Comparison of ENCODE assay signal across 7 mouse cellular contexts in the genomic region with DNA sequence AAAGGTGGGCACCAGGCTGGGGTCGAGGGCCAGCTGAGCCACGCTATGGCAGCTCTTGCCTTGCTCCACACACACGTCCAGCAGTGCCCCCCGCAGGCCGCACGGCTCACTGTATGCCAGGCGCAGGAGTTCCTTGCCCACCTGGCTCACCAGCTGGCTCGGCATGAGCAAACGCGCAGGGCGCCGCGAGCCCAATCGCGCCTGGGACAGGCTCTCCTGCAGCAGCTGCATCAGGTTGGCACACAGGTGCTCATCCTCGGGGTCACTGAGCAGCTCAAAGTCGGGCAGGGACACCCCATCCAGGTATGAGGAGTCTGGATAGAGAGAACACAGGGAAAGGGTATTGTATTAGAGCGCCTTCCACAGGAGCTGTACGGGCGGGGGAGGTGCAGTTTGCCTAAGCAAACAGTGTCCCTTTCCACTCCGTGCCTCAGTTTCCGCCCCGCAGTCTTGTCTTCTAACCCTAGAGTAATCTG. TPM values are rescaled to one million over a fixed set of nuclear protein-coding genes. Genes with fewer than 3 reads are reported as not detected.
DNase-seq lines count a peak whose midpoint lies in the region; ATAC-seq and TF ChIP-seq lines count a peak whose summit lies in the region.

No protein-coding gene starts in this region.

- H3K4me2 ChIP-seq in embryonic facial prominence, embryonic 11.5 days (ENCODE audit: low read depth, low read length) = peak overlapping the region; percentile 95
- peak overlapping the region; percentile 97 for H3K4me2 ChIP-seq in limb, embryonic 14.5 days (replicated peaks; ENCODE audit: low read depth, low read length, severe bottlenecking)
- H3K4me2 ChIP-seq in midbrain, embryonic 15.5 days = peak overlapping the region; percentile 94

- peak; percentile 61; the same call in 1 of the 2 replicates for TF ChIP-seq CTCF in spleen, adult 2 months (IDR thresholded peaks at IDR 0.05; ENCODE audit: extremely low read depth, insufficient read depth, insufficient read length, insufficient replicate concordance)

- no peaks in the 10 kb centered on the region for H3K36me3 ChIP-seq in embryonic facial prominence, embryonic 11.5 days (replicated peaks; ENCODE audit: control insufficient read depth, insufficient read depth, low read depth, low read length)
- H3K36me3 ChIP-seq in limb, embryonic 14.5 days (ENCODE audit: control insufficient read depth, insufficient read depth, low read length) = peaks cover 17% of the 10 kb centered on the region; the same call in 1 of the 2 replicates
- no peaks in the 10 kb centered on the region for H3K36me3 ChIP-seq in midbrain, embryonic 15.5 days (replicated peaks)
- peaks cover 14% of the 10 kb centered on the region for H3K36me3 ChIP-seq in spleen, adult 2 months (ENCODE audit: control insufficient read depth, insufficient read depth, low read length)

- H3K4me3 ChIP-seq in embryonic facial prominence, embryonic 11.5 days (ENCODE audit: low read depth, low read length) = peak overlapping the region; percentile 94
- peak overlapping the region; percentile 69 for H3K4me3 ChIP-seq in limb, embryonic 14.5 days (replicated peaks; ENCODE audit: low read length)
- H3K4me3 ChIP-seq in midbrain, embryonic 15.5 days = peak overlapping the region; percentile 75
- H3K4me3 ChIP-seq in spleen, adult 2 months (ENCODE audit: extremely low read depth, insufficient read depth, insufficient read length) = peak overlapping the region; percentile 77

- ATAC-seq in embryonic facial prominence, embryonic 11.5 days (replicated peaks; ENCODE audit: insufficient number of reproducible peaks, low FRiP score, low TSS enrichment, low read depth) = 0 out of 2 replicates have a peak, but pooled peaks have one; percentile 21
- ATAC-seq in granulocyte monocyte progenitor cell, adult 5-6 weeks (replicated peaks; ENCODE audit: poor library complexity, severe bottlenecking) = peak; percentile 40
- ATAC-seq in limb, embryonic 14.5 days (ENCODE audit: low FRiP score, low read depth) = no peak
- ATAC-seq in midbrain, embryonic 15.5 days (replicated peaks) = peak; percentile 51

- WGBS in embryonic facial prominence, embryonic 11.5 days = under 1% methylated on average over 23 of the region's 23 CpGs
- under 1% methylated on average over 23 of the region's 23 CpGs for WGBS in limb, embryonic 14.5 days
- WGBS in midbrain, embryonic 15.5 days = under 1% methylated on average over 23 of the region's 23 CpGs
- WGBS in spleen, adult 2 months = 1% methylated on average over 23 of the region's 23 CpGs

- H3K27ac ChIP-seq in embryonic facial prominence, embryonic 11.5 days (replicated peaks; ENCODE audit: low read depth, low read length) = peak overlapping the region; percentile 84; the same call in 1 of the 2 replicates
- H3K27ac ChIP-seq in limb, embryonic 14.5 days (replicated peaks; ENCODE audit: low read depth, low read length) = peak overlapping the region; percentile 88
- H3K27ac ChIP-seq in midbrain, embryonic 15.5 days = peak overlapping the region; percentile 95
- peak overlapping the region; percentile 93 for H3K27ac ChIP-seq in spleen, adult 2 months (ENCODE audit: insufficient read depth, low read length)

- no peaks in the 10 kb centered on the region for H3K27me3 ChIP-seq in embryonic facial prominence, embryonic 11.5 days (ENCODE audit: control insufficient read depth, insufficient read depth, low read length)
- H3K27me3 ChIP-seq in limb, embryonic 14.5 days (ENCODE audit: control insufficient read depth, insufficient read depth, low read length) = no peaks in the 10 kb centered on the region
- no peaks in the 10 kb centered on the region for H3K27me3 ChIP-seq in midbrain, embryonic 15.5 days (replicated peaks)
- no peaks in the 10 kb centered on the region for H3K27me3 ChIP-seq in spleen, adult 2 months (ENCODE audit: control insufficient read depth, insufficient read depth, low read length)

- peak; percentile 90 for DNase-seq in adrenal gland, postnatal 14 days
- peak; percentile 78 for DNase-seq in embryonic facial prominence, embryonic 11.5 days (ENCODE audit: low spot score)
- DNase-seq in kidney, adult 18-20 months = peak; percentile 89
- DNase-seq in limb, embryonic 14.5 days (ENCODE audit: low spot score) = peak; percentile 63
- DNase-seq in spleen, adult 2 months (ENCODE audit: low read depth in 1 of 2, low spot score in 2 of 2) = peak; percentile 57 to 83

- H3K4me1 ChIP-seq in embryonic facial prominence, embryonic 11.5 days (ENCODE audit: control insufficient read depth, insufficient read depth, low read length) = peaks cover 9% of the 10 kb centered on the region
- H3K4me1 ChIP-seq in limb, embryonic 14.5 days (ENCODE audit: control insufficient read depth, insufficient read depth, low read length) = peaks cover 27% of the 10 kb centered on the region
- peaks cover 30% of the 10 kb centered on the region for H3K4me1 ChIP-seq in midbrain, embryonic 15.5 days
- H3K4me1 ChIP-seq in spleen, adult 2 months (ENCODE audit: control insufficient read depth, insufficient read depth, insufficient read length) = peaks cover 2% of the 10 kb centered on the region; the same call in 1 of the 2 replicates

- peak overlapping the region; percentile 93 for H3K9ac ChIP-seq in embryonic facial prominence, embryonic 11.5 days (replicated peaks; ENCODE audit: low read length)
- H3K9ac ChIP-seq in limb, embryonic 14.5 days (ENCODE audit: low read depth, low read length, severe bottlenecking) = peak overlapping the region; percentile 85
- H3K9ac ChIP-seq in midbrain, embryonic 15.5 days = peak overlapping the region; percentile 90

- no peak for TF ChIP-seq POLR2A in limb, embryonic 14.5 days (IDR thresholded peaks at IDR 0.05; ENCODE audit: borderline replicate concordance, extremely low read depth, insufficient read depth, insufficient read length)
- TF ChIP-seq POLR2A in spleen, adult 2 months (IDR thresholded peaks at IDR 0.05; ENCODE audit: low read depth, low read length) = no peak

- no peaks in the 10 kb centered on the region for H3K9me3 ChIP-seq in embryonic facial prominence, embryonic 11.5 days (replicated peaks; ENCODE audit: control insufficient read depth, low read length)
- no peaks in the 10 kb centered on the region for H3K9me3 ChIP-seq in limb, embryonic 14.5 days (ENCODE audit: control insufficient read depth, low read length)
- H3K9me3 ChIP-seq in midbrain, embryonic 15.5 days = no peaks in the 10 kb centered on the region

RNA-seq across cellular contexts. Expression of a gene that starts 0.9 kb away (rescaled TPM):
- total RNA-seq in adrenal gland, postnatal 14 days (2021) = 70.5 and 103 TPM in 2 replicates
- polyA plus RNA-seq in embryonic facial prominence, embryonic 11.5 days (2014; fragmentation: Nextera tagmentation; extraction: Ambion mirVana) = 6.3 and 6.9 TPM in 2 replicates
- 0.49 TPM in 1 of 2 replicates, not detected in the other for total RNA-seq in granulocyte monocyte progenitor cell, adult 5-6 weeks (2014; fragmentation: Nextera tagmentation)
- 2.0 and 2.2 TPM in 2 replicates for total RNA-seq in granulocyte monocyte progenitor cell, adult 5-6 weeks (2017)
- 117 and 138 TPM in 2 replicates for polyA plus RNA-seq in limb, embryonic 14.5 days (2012; rRNA removed)
- 8.5 and 8.6 TPM in 2 replicates for polyA plus RNA-seq in limb, embryonic 14.5 days (2014; fragmentation: Nextera tagmentation; extraction: Ambion mirVana)
- polyA plus RNA-seq in midbrain, embryonic 15.5 days (2015; fragmentation: Nextera tagmentation; extraction: Ambion mirVana) = 52.6 and 59.4 TPM in 2 replicates
- polyA plus RNA-seq in spleen, adult 2 months (2012; rRNA removed) = 152 and 168 TPM in 2 replicates

RNA-seq across cellular contexts. Expression of a gene that starts 51.9 kb away (rescaled TPM):
- total RNA-seq in adrenal gland, postnatal 14 days (2021) = 27.8 and 29.8 TPM in 2 replicates
- polyA plus RNA-seq in embryonic facial prominence, embryonic 11.5 days (2014; fragmentation: Nextera tagmentation; extraction: Ambion mirVana) = 43.9 and 48.7 TPM in 2 replicates
- total RNA-seq in granulocyte monocyte progenitor cell, adult 5-6 weeks (2014; fragmentation: Nextera tagmentation) = 19.4 and 24.3 TPM in 2 replicates
- 24.8 and 34.2 TPM in 2 replicates for total RNA-seq in granulocyte monocyte progenitor cell, adult 5-6 weeks (2017)
- polyA plus RNA-seq in limb, embryonic 14.5 days (2012; rRNA removed) = 29.4 and 32.9 TPM in 2 replicates
- 41.2 and 45.4 TPM in 2 replicates for polyA plus RNA-seq in limb, embryonic 14.5 days (2014; fragmentation: Nextera tagmentation; extraction: Ambion mirVana)
- polyA plus RNA-seq in midbrain, embryonic 15.5 days (2015; fragmentation: Nextera tagmentation; extraction: Ambion mirVana) = 47.4 and 48.7 TPM in 2 replicates
- 11.9 and 12.0 TPM in 2 replicates for polyA plus RNA-seq in spleen, adult 2 months (2012; rRNA removed)

RNA-seq across cellular contexts. Expression of a gene that starts 52.2 kb away (rescaled TPM):
- total RNA-seq in adrenal gland, postnatal 14 days (2021) = 57.5 and 68.8 TPM in 2 replicates
- 88.7 and 93.8 TPM in 2 replicates for polyA plus RNA-seq in embryonic facial prominence, embryonic 11.5 days (2014; fragmentation: Nextera tagmentation; extraction: Ambion mirVana)
- 36.2 and 43.2 TPM in 2 replicates for total RNA-seq in granulocyte monocyte progenitor cell, adult 5-6 weeks (2014; fragmentation: Nextera tagmentation)
- total RNA-seq in granulocyte monocyte progenitor cell, adult 5-6 weeks (2017) = 46.2 and 48.8 TPM in 2 replicates
- 105 and 109 TPM in 2 replicates for polyA plus RNA-seq in limb, embryonic 14.5 days (2012; rRNA removed)
- polyA plus RNA-seq in limb, embryonic 14.5 days (2014; fragmentation: Nextera tagmentation; extraction: Ambion mirVana) = 110 and 114 TPM in 2 replicates
- polyA plus RNA-seq in midbrain, embryonic 15.5 days (2015; fragmentation: Nextera tagmentation; extraction: Ambion mirVana) = 106 and 109 TPM in 2 replicates
- polyA plus RNA-seq in spleen, adult 2 months (2012; rRNA removed) = 55.4 and 62.1 TPM in 2 replicates
